Mouse (Mus musculus) stomach, postnatal 0 days (tissue): ENCODE results near the gene F2.

Experiments used
- CTCF ChIP-seq: IDR thresholded peaks from 2 replicates; pipeline ENCODE4 v1.5.1; 2016; ENCODE audit warnings: antibody characterized with exemption, low read depth, mild to moderate bottlenecking, moderate library complexity
- EP300 ChIP-seq: optimal IDR thresholded peaks from 2 replicates; pipeline ENCODE3; 2016; ENCODE audit warnings: antibody characterized with exemption

DNA sequence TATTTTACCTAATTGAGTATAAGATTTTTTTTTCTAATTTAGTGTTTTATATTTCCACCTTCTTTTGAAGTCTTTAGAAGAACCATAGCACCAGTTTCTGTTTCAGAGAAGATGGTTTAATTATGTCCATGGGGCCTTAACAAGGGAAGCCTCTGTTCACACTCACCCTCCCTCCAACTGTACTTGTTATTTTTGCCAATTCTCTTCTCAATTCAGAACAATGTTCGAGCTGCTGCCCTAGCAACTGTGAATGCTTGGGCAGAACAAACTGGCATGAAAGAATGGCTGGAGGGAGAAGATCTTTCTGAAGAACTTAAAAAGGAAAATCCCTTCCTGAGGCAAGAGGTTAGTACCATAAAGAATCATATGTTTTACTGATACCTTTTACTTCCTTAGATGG, 55.3 kb downstream of the F2 start:
- TF ChIP-seq EP300 (no peak), CTCF (no peak)
